Mouse (Mus musculus): ENCODE data around the gene Rab37.
A peak's percentile ranks its signal among the peaks of the same experiment; 100 is the strongest.

Gene Rab37

GRCm38 (mm10) chr11:115085064-115085463 is 6.2 kb upstream of the Rab37 start:
- no peak for DNase-seq (ENCODE audit: low read depth, low spot score)

DNA sequence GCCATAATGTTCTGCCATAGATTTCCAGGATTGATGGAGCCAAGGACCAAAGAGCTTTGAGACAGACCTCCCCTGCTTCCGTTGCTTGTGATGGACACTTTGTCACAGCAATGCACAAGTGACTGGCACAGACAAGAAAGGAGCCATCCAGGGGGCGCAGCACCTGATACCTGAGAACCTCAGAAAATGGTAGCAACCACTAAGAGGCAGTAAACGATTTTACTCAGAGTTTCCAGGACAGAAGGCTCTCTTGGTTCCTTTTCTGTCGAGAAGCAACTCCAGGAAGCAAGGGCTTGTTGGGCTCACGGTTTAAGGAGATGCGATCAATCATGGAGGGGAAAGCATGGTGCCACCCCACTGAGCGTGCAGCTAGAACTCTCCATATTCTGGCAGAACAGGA is 5.0 kb upstream of the Rab37 start:
- DNase-seq (ENCODE audit: low read depth, low spot score) = no peak

DNA sequence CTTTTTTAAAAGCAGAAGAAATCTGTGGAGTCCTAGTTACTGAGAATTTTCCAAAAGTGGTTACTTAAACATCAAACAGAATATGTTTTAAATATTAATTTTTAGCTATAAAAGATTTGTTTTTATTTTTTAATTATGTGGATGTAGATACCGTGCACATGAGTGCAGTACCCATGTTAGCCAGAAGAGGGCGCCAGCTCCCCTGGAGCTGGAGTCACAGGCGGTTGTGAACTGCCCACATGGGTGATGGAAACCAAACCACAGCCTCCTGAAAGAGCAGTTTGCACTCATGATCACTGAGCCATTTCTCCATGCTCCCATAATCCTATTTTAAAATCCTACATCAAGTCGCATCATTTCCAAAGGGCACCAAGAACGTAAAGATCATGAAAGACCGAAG is 1.4 kb upstream of the Rab37 start:
- DNase-seq (ENCODE audit: low read depth, low spot score) = peak; percentile 45

GRCm38 (mm10) chr11:115092140-115092539 is 909 bp downstream of the Rab37 start:
- no peak for DNase-seq (ENCODE audit: low read depth, low spot score)

- DNase-seq (ENCODE audit: low read depth, low spot score) = no peak
Measured at GRCm38 (mm10) chr11:115098203-115098932, 7.1 kb downstream of the Rab37 start.

GRCm38 (mm10) chr11:115099241-115099840 is 8.1 kb downstream of the Rab37 start:
- peak; percentile 38 for DNase-seq (ENCODE audit: low read depth, low spot score)

DNA sequence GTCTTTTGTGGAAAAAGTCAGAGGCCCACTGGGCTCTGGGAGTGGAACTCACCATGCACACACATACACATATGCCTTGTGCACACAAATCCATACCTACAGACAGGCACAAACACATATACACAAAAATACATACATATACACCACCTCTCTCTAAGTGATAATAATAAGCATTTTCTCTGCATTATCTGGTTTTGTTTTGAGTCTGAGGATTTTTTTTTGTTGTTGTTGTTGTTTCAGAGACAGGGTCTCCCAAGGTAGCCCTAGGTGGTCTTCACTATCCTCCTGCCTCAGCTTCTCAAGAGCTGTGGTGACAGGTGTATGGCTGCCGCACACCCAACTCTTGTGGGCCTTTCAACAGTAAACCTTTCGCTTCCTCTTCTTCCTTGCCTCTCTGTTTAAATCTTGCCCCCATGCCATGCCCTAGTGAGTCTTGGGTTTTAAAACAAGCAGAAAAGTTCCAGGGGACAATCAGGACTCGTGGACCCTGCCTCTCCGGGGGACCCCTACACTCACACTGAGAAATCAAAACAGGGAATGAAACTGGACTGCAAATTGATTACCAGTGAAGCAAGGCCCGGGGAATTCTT is 8.9 kb downstream of the Rab37 start:
- DNase-seq (ENCODE audit: low read depth, low spot score) = no peak

DNA sequence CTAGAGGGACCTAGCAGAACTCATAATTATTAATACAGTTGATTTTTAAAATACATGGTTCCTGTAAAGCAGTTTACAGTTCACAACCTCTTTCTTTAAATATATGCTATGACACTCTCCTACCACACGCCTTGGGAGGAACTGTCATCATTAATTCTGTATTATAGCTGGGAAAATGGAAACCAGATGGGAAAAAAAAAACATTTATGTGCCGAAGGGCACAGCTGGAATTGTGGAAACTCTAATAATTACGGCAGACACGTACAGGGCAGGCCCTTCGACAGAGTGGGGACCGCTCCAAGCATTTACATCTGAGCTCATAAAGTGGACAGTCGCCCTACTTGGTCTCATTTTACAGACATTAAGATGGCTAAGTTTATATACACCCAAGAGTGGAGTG is 9.5 kb downstream of the Rab37 start:
- no peak for DNase-seq (ENCODE audit: low read depth, low spot score)

GRCm38 (mm10) chr11:115101615-115102051 is 10.4 kb downstream of the Rab37 start:
- peak; percentile 58 for DNase-seq (ENCODE audit: low read depth, low spot score)

DNA sequence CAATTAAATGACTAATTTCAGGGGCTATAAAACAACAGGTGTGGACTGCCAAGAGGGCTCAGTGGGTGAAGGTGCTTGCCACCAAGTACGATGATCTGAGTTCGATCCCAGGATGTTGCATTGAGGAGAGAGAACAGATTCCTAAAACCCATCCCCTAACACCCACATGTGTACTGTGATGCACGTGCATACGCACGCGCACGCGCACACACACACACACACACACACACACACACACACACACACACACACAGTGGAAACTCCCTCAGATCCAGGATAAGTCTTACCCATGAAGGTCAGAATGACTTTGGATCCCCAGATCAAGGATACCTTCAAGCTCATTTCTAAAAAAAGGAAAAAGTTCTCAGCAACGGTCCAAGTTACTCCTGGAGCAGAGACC is 10.9 kb downstream of the Rab37 start:
- DNase-seq (ENCODE audit: low read depth, low spot score) = no peak

DNA sequence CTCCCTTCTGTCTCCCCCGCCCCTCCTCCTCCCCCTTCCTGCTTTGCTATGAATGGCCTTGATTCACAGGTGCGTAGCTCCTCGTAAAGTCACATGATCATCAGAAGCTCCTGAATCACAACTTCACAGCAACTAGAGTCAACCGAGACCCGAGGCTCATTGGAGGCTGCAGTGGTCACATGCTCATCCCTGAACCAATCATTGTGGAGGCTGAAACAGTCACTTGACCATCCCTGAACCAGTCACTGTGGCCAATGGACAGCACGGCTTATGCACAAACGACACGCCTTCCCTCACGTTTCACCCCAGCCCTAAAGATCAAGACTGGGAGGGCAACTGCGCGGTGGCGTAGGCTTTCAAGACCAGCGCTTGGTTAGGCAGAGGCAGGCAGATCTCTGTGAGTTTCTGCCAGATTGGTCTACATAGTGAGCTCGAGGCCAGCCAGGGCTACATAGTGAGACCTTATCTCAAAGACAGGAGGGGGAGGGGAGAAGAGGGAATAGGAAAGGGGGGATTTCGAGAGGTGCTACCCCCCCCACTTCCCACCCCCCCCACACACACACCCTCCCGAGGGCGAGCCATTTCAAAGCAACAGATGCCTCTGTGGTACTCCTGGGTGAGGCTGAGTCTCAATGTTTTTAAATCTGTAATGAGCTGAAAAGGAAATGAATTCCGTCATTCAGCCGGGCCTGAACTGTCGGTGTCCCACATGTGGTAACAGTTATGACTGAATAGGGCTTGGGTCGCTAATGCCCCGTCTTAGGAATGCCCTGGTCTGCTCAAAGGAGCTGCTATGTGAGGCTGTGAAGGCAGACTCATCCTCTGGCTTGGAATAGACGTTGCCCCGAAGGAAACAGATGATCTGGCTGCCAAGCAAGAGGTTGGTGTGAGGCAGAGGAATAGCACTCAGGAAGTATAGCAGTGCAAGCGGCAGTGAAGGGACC is 12.5 kb downstream of the Rab37 start:
- peak; percentile 98 for DNase-seq (ENCODE audit: low read depth, low spot score)

DNA sequence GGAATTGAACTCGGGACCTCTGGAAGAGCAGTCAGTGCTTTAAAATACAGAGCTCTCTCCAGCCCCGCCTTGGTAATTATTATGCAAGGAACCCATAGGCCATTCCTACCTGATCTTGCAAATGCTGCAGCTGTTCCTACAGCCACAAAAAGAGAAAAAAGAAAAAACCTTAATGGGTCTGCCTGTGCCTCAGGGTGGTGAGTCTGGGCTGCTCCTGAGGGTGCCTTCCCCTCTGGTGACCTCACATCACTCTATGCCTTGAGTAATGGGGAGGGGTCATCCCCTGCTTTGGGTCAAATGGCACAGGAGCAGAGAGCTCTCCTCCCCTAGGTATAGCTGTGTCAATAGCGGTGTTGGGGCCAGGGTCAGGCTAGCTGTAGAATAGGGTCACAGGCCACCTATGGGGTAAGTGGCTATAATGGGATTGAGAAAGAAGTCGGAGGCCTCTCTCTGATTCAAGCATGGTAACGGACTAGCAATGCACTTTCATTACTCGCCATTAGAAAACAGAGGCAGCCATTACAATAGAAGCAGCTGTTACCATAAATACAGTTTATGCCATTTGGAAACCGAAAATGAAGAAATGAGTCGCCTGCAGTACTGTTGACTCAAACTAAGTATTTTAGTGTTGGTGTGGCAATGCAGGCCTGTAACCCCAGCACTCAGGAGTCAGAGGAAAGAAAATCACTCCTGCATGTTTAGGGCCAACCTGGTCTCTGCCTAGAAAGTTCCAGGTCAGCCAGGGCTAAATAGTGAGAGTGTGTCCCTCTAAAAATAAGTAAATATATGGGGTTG is 13.7 kb downstream of the Rab37 start:
- DNase-seq (ENCODE audit: low read depth, low spot score) = peak; percentile 31

- no peak for DNase-seq (ENCODE audit: low read depth, low spot score)
Measured at GRCm38 (mm10) chr11:115106638-115107037, 15.4 kb downstream of the Rab37 start.

- DNase-seq (ENCODE audit: low read depth, low spot score) = no peak
Measured at GRCm38 (mm10) chr11:115107403-115107916, 16.2 kb downstream of the Rab37 start.

DNA sequence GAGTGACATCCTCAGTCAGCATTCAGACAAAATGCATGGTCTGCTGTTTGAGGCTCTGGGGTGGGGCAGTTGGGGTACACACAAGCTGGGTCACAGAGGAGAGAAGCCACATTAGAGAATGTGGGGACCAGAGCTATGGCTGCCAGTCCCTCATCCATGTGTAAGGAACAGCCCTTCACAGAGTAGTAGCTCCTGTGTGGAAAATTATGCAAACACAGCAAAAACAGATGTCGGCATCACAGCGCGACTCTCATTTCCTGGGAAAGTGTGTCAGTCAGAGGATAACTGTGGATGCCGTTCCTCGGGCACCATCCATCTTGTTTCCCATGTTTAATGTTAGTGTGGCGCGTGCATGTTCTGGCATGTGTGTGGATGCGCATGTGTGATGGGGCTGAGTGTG is 16.9 kb downstream of the Rab37 start:
- DNase-seq (ENCODE audit: low read depth, low spot score) = no peak

DNA sequence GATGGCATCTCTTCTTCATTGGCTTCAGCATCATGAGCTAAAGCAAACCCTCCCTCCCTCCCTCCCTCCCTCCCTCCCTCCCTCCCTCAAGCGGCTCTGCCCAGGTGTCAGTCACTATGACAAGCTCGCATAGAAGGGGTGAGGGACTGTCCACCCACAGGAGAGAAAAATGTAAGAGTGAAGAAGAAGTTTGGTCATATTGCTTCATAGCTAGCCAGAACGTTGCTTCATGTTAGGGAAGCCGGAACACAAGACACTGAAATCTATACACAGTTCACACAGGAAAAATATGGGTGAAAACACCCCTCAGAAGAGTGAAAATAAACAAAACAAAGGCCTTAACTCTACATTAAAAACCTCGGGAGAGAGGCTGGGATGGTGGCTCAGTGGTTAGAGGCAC is 19.0 kb downstream of the Rab37 start:
- DNase-seq (ENCODE audit: low read depth, low spot score) = no peak

DNA sequence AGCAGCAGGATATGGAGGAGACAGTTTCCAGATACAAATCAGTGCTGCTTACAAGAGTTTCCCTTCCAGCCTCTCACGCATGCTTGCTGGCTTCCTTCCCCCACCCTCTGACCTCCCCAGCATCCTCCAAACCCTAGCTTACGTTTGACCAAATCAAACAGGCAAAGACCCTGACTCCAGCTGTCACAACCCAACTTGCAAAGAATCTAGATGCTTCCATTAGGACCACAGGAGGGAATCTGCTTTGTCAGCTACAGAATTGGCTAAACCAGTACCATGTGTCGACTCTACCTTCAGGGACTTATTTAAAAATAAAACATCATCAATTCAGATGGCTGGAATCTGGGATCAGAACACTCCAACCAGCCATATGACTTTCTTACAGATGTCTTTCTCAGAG is 21.0 kb downstream of the Rab37 start:
- DNase-seq (ENCODE audit: low read depth, low spot score) = no peak

- no peak for DNase-seq (ENCODE audit: low read depth, low spot score)
Measured at GRCm38 (mm10) chr11:115119409-115119808, 28.2 kb downstream of the Rab37 start.

DNA sequence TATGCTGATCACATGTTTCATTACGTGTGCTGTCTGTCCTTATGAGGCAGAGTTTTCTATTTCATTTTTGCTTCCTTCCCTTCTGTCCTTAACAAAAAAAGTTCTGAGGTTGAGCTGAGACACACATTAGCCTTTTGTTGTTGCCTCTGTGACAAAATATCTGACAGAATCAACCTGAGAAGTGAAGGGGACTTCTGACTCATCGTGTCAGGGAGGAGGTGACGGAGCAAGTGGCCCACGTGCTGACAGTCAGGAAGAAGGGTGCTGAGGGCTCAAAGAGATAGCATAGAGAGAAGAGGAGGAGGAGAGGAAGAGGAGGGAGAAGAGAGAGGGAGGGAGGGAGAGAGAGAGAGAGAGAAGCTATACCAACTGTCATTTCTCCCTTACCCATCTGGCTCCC is 37.3 kb downstream of the Rab37 start:
- DNase-seq (ENCODE audit: low read depth, low spot score) = no peak

DNA sequence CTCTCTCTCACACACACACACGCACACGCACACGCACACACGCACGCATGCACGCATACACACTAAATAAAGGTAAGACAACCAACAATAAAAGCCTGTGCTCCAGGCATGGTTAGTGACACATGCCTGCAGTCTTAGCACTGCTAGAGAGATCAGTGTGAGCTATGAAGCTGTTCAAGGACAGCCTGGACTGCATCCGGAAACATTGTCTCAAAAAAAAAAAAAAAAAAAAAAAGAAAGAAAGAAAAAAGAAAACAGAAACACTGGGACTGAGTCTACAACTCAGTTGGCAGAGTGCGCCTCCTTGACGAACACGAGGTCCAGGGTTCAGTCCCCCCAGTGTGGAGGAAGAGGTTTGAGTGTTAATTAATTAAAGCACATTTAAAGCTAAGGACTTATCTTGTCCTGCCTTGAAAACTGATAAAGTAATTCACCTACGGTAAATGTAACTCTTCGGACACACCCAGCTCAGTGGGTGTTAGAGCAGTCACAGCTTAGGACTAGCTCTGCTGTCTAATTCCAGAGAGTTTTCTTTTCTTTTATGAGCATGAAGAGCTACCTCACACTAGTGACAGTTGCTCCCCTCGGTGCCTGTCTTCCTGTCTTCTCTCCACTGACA is 38.4 kb downstream of the Rab37 start:
- no peak for DNase-seq (ENCODE audit: low read depth, low spot score)
